Mouse (Mus musculus) layer of hippocampus, adult 9-11 months (tissue): Measurements from ENCODE around the gene Hspa5.
"Not testable (repeated sequence)": the region's sequence is repeated elsewhere in the genome, so short reads cannot be mapped to it uniquely, and the experiment has no call there.

Experiments
- DNase-seq: peaks from one replicate; pipeline ENCODE4 v3.0.0; 2022

Hspa5 gene

GRCm38 (mm10) chr2:34810775-34811174, 39.0 kb downstream of the Hspa5 start:
- DNase-seq, result no peak

- DNase-seq, result no peak
These were observed 40.9 kb downstream of the Hspa5 start for GRCm38 (mm10) chr2:34812706-34813105.

GRCm38 (mm10) chr2:34815893-34816292, 44.1 kb downstream of the Hspa5 start:
- DNase-seq, result not testable (repeated sequence)

- DNase-seq, result no peak
These were observed 46.7 kb downstream of the Hspa5 start for GRCm38 (mm10) chr2:34818492-34818891.

- DNase-seq, result peak; percentile 92
These were observed 54.2 kb downstream of the Hspa5 start, which contains the start of gene Fbxw2 for GRCm38 (mm10) chr2:34825827-34826459. TSS of gene Fbxw2 (minus strand) at chr2:34826311.

GRCm38 (mm10) chr2:34826460-34827231, 54.9 kb downstream of the Hspa5 start:
- DNase-seq, result no peak
